Mouse (Mus musculus) brain, embryonic 18.5 days (tissue): ENCODE results near the gene Wdr74.
A peak's percentile ranks its signal among the peaks of the same experiment; 100 is the strongest.
"Not testable (repeated sequence)": the region's sequence is repeated elsewhere in the genome, so short reads cannot be mapped to it uniquely, and the experiment has no call there.

Experiments
- DNase-seq: peaks from one replicate; pipeline ENCODE4 v3.0.0-alpha.2; 2012; ENCODE audit warnings: low read depth, low spot score

The Wdr74 gene

DNA sequence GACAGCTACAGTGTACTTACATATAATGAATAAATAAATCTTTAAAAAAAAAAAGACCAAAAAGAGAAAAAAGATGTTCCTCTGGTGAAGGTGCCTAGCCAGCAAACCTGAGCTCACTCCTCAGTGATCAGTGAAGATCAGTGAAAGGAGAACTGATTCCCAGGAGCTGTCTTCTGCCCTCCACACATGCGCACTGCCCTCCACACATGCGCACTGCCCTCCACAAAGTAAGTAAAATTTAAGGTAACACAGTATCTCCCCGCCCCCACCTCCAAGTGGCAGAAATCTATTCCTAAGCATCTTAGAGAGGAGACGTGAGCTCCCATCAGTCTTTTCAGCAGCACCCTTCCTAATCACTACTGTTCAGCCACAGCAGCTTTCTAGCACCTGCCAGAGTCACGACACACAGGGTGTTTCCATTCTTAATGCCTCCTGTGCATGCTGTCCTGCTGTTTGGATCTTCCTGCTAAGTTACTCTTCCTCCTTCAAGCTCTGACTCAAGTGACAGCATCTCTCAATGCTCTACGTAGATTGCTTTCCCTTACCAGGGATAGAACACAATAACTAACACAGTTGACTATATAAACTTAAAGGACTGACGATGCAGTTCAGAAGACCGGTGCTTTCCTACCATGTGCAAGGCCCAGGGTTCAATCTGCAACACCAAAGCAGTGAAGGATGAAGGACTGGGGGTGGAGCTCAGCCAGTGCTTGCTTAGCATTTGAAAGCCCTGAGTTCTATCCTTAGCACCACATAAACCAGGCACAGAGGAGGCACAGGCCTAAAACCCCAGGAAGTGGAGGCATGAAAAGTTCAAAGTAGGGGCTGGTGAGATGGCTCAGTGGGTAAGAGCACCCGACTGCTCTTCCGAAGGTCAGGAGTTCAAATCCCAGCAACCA lies 19.5 kb upstream of the Wdr74 start:
- no peak for DNase-seq

DNA sequence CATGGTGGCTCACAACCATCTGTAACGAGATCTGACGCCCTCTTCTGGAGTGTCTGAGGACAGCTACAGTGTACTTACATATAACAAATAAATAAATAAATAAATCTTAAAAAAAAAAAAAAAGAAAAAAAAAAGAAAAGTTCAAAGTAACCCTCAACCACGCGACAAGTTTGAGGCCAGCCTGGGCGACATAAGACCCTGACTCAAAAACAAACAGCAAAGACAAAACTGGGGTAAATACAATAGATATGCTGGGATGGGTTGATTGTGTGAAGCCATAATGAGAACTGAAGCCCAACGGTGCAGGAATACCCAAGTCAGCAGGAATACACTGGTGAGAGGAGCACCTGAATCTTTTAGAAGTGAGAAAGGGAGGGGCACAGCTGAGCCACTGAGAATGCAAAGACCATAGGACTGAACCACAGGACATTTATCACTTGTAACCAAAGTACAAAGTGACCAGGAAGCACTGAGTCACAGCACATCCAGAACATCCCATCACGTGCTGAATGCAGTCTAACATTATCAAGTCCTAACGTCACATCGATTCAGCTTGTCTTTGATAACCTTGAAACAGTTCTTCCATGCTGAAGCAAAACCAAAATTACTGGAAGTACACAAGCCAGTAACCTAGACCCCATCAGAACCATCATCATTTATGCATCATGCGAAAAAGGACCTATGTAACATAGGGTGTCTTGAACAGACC lies 18.7 kb upstream of the Wdr74 start:
- no peak for DNase-seq

GRCm38 (mm10) chr19:8718357-8718756 lies 17.3 kb upstream of the Wdr74 start:
- no peak for DNase-seq

- DNase-seq: not testable (repeated sequence)
These were observed 16.6 kb upstream of the Wdr74 start for GRCm38 (mm10) chr19:8719037-8719436.

DNA sequence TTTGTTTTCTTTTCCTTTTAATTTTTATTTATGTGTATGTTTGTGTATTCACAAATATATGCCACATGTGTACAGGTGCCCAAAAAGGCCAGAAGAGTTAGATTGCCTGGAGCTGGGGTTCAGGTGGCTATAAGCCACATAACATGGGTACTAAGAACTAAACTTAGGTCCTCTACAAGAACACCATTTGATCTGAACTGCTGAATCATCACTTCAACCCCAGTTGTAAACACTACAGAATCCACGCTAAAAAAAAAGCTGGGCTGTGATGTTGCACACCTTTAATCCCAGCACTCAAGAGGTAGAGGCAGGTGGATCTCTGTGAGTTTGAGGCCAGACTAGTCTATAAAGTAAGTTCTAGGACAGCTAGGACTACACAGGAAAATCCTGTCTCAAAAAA lies 14.2 kb upstream of the Wdr74 start:
- DNase-seq: no peak

GRCm38 (mm10) chr19:8722021-8722420 lies 13.6 kb upstream of the Wdr74 start:
- DNase-seq: no peak

- no peak for DNase-seq
These were observed 13.1 kb upstream of the Wdr74 start for GRCm38 (mm10) chr19:8722559-8722906.

- DNase-seq: peak; percentile 98
These were observed 12.6 kb upstream of the Wdr74 start, which contains the start of gene Slc3a2 for GRCm38 (mm10) chr19:8722907-8723573. Gene Slc3a2, minus strand, starts transcription at chr19:8723369.

- DNase-seq: no peak
These were observed 11.9 kb upstream of the Wdr74 start for GRCm38 (mm10) chr19:8723574-8724346.

GRCm38 (mm10) chr19:8724392-8724791 lies 11.2 kb upstream of the Wdr74 start:
- no peak for DNase-seq

DNA sequence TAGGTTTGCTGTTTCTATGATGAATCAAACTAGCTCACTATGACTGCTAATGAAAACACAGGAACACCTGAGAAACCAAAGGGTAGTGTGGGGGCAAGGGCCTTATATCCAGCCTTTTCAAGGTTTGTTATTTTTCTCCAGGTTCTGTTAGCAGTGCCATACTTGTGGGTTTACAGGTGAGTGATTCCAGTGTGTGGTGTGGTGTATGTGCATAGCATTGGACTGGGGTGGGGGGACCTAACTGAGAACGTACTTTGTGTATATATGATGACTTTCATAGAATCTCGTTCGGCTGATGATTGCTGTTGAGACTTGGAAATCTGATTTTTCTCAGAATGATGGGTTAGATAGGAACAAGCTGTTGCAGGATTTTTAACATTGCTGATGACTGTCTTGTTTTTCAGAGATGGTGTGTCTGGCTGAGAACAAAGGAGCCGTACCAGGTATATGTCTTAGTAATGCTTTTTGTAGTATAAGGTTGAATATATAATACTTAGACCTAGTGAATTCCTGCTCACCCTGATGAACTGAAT lies 10.5 kb upstream of the Wdr74 start:
- DNase-seq: no peak

- no peak for DNase-seq
These were observed 8.8 kb upstream of the Wdr74 start for GRCm38 (mm10) chr19:8726609-8727390.

- DNase-seq: no peak
These were observed 8.0 kb upstream of the Wdr74 start for GRCm38 (mm10) chr19:8727495-8728114.

DNA sequence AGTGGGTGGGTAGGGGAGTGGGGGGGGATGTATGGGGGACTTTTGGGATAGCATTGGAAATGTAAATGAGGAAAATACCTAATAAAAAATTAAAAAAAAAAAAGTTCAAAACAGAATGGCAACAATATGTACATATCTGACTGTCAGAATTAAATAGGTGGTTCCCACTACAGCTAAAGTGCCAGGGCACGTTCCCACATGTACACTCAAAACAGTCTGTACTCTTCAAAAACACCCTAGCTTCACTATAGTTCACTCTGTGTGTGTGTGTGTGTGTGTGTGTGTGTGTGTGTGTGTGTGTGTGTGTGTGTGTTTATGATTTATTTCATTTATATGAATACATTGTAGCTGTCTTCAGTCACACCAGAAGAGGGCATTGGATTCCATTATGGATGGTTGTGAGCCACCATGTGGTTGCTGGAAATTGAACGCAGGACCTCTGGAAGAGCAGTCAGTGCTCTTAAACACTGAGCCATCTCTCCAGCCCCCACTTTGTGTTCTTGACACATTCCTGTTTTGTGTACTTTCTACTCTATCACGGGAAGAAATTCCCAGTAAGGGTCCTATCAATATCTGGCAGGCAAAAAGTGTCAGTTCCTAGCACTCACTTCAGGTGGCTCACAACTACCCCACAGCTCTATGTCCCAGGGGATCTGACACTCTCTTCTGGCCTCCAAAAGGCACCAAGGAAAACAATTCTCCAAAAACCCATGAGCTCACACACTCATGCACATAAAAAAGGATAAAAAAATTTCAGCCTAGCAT lies 7.1 kb upstream of the Wdr74 start:
- DNase-seq: not testable (repeated sequence)

DNA sequence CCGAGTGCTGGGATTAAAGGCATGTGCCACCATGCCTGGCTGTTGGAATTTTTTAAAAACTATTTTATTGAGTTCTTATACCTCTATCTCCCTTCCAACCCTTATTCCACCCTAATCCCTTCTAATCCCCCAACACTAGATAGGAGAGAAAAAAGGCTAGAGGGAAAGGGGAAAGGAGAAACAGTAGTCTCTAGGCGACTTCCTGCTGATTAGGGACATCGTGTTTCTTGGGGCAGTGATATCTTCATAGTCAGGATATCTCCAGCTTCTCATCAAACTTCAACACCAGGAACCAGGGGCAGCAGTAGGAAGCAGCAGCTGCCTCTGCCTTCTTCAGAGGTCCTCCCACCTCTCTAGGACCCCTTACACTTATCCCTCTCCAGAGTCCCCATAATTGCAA lies 1.3 kb upstream of the Wdr74 start:
- DNase-seq: no peak

- DNase-seq: no peak
These were observed 487 bp downstream of the Wdr74 start for GRCm38 (mm10) chr19:8736160-8736467.

GRCm38 (mm10) chr19:8738911-8739310 lies 3.3 kb downstream of the Wdr74 start:
- no peak for DNase-seq

DNA sequence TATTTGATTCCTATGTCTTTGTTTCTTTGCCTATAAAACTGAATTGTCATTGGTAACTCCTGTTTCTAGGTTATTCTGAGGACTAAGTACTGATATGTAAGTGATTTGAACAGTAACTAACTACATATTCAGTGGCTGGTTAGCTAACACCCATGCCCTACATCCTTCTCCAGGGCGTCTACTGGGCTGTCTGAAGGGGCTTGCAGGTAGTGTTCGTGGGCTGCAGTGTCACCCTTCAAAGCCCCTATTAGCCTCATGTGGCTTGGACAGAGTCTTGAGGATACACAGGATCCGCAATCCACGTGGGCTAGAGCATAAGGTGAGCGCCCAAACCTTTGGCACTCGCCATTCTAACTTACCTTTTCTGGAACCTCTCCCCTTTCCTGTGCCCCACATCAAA lies 4.0 kb downstream of the Wdr74 start:
- no peak for DNase-seq

GRCm38 (mm10) chr19:8740603-8741002 lies 5.0 kb downstream of the Wdr74 start, which contains the start of gene 1700092M07Rik:
Gene 1700092M07Rik, plus strand, starts transcription at chr19:8740718.
- no peak for DNase-seq
